Mouse (Mus musculus) myocyte (in vitro differentiated cells): ENCODE results near the gene Fgf14.

Source experiments
- MYOG ChIP-seq, 3 experiments: IDR thresholded peaks; one replicate each; pipeline ENCODE4 v1.6.1; 2011; ENCODE audit warnings: control low read depth in 2 of 3, low read depth in 2 of 3, mild to moderate bottlenecking in 2 of 3; ENCODE audit not compliant: insufficient read length in 2 of 3, control insufficient read depth in 1 of 3, insufficient read depth in 1 of 3
- POLR2A ChIP-seq: IDR thresholded peaks from one replicate; pipeline ENCODE4 v1.6.1; 2011; ENCODE audit warnings: low read depth, mild to moderate bottlenecking, control low read depth, moderate library complexity; ENCODE audit not compliant: insufficient read length

- TF ChIP-seq POLR2A = no peak
- no peak for TF ChIP-seq MYOG (IDR thresholded peaks at IDR 0.05; ENCODE audit: control insufficient read depth in 1 of 3, insufficient read depth in 1 of 3, insufficient read length in 2 of 3, low read depth in 2 of 3)
These were observed 63.5 kb downstream of the Fgf14 start for GRCm38 (mm10) chr14:124613473-124613872.
